Mouse (Mus musculus): ENCODE measurements at regions not wholly inside any gene's neighbourhood (a gene's known extent, or its start where the extent isn't known, plus 50 kb on each side); places are given as distances from the start of the nearest gene placed in this dataset.

GRCm38 (mm10) chr2:133362693-133363443 is 189.1 kb upstream of the Bmp2 start:
- no peak for DNase-seq (ENCODE audit: low spot score)

GRCm38 (mm10) chr2:133371490-133372215 is 180.3 kb upstream of the Bmp2 start:
- no peak for DNase-seq (ENCODE audit: low spot score)

GRCm38 (mm10) chr2:133373543-133373942 is 178.4 kb upstream of the Bmp2 start:
- no peak for DNase-seq (ENCODE audit: low spot score)

- peak; percentile 37 for DNase-seq (ENCODE audit: low spot score)
Measured at GRCm38 (mm10) chr2:133381054-133381453, 170.9 kb upstream of the Bmp2 start.

GRCm38 (mm10) chr2:133383135-133383920 is 168.6 kb upstream of the Bmp2 start:
- DNase-seq (ENCODE audit: low spot score): no peak

- DNase-seq (ENCODE audit: low spot score): no peak
Measured at GRCm38 (mm10) chr2:133385297-133385696, 166.7 kb upstream of the Bmp2 start.

- DNase-seq (ENCODE audit: low spot score): no peak
Measured at GRCm38 (mm10) chr2:133387349-133387748, 164.6 kb upstream of the Bmp2 start.

GRCm38 (mm10) chr2:133392298-133392697 is 159.7 kb upstream of the Bmp2 start:
- DNase-seq (ENCODE audit: low spot score): no peak

- DNase-seq (ENCODE audit: low spot score): no peak
Measured at GRCm38 (mm10) chr2:133397566-133397965, 154.4 kb upstream of the Bmp2 start.

GRCm38 (mm10) chr2:133399059-133399690 is 152.8 kb upstream of the Bmp2 start:
- DNase-seq (ENCODE audit: low spot score): no peak

- no peak for DNase-seq (ENCODE audit: low spot score)
Measured at GRCm38 (mm10) chr2:133400963-133401362, 151.0 kb upstream of the Bmp2 start.

- no peak for DNase-seq (ENCODE audit: low spot score)
Measured at GRCm38 (mm10) chr2:133416990-133417581, 134.9 kb upstream of the Bmp2 start.

- DNase-seq (ENCODE audit: low spot score): no peak
Measured at GRCm38 (mm10) chr2:133419686-133420303, 132.2 kb upstream of the Bmp2 start.

GRCm38 (mm10) chr2:133425538-133425937 is 126.4 kb upstream of the Bmp2 start:
- DNase-seq (ENCODE audit: low spot score): no peak

- no peak for DNase-seq (ENCODE audit: low spot score)
Measured at GRCm38 (mm10) chr2:133427039-133427438, 124.9 kb upstream of the Bmp2 start.

GRCm38 (mm10) chr2:133429369-133430062 is 122.4 kb upstream of the Bmp2 start:
- DNase-seq (ENCODE audit: low spot score): no peak

GRCm38 (mm10) chr2:133430741-133431438 is 121.1 kb upstream of the Bmp2 start:
- DNase-seq (ENCODE audit: low spot score): no peak

- no peak for DNase-seq (ENCODE audit: low spot score)
Measured at GRCm38 (mm10) chr2:133432141-133432813, 119.7 kb upstream of the Bmp2 start.
